Mouse (Mus musculus) ES-E14 (cell line): ENCODE results near the gene Trmt10c. TPM values are rescaled to one million over a fixed set of nuclear protein-coding genes. Genes with fewer than 3 reads are reported as not detected.

Experiments used
- DNase-seq: peaks from one replicate; pipeline ENCODE4 v3.0.0-alpha.2; 2013; ENCODE audit warnings: low read depth, low spot score
- H3K27ac ChIP-seq: 2 replicates; pipeline ENCODE4 v1.5.1; 2012; ENCODE audit warnings: low read depth, mild to moderate bottlenecking, low read length, moderate library complexity, mixed read lengths; ENCODE audit not compliant: poor library complexity, insufficient read depth, severe bottlenecking
- H3K36me3 ChIP-seq: 2 replicates; pipeline ENCODE4 v1.6.1; 2012; ENCODE audit warnings: mild to moderate bottlenecking, low read length, moderate library complexity, mixed read lengths; ENCODE audit not compliant: control insufficient read depth, poor library complexity, insufficient read depth, severe bottlenecking
- H3K4me1 ChIP-seq, 2 experiments: fragments of 150-350 bp in 1 of 2; sonication (generic) in 1 of 2; 2 replicates each; pipeline ENCODE4 v1.6.1; 2012; ENCODE audit warnings: low read length in 2 of 2, mild to moderate bottlenecking in 1 of 2, mixed read lengths in 1 of 2; ENCODE audit not compliant: control insufficient read depth in 2 of 2, insufficient read depth in 2 of 2, poor library complexity in 1 of 2
- H3K4me3 ChIP-seq, 2 experiments: fragments of 150-350 bp in 1 of 2; sonication (generic) in 1 of 2; 2 replicates each; pipeline ENCODE4 v1.5.1; 2012; ENCODE audit warnings: low read length in 2 of 2, low read depth in 1 of 2, mild to moderate bottlenecking in 1 of 2, mixed read lengths in 1 of 2; ENCODE audit not compliant: insufficient read depth in 1 of 2, poor library complexity in 1 of 2, severe bottlenecking in 1 of 2
- H3K9ac ChIP-seq: 2 replicates; pipeline ENCODE4 v1.6.1; 2012; ENCODE audit warnings: low read depth, mild to moderate bottlenecking, low read length, mixed read lengths; ENCODE audit not compliant: poor library complexity, insufficient read depth, severe bottlenecking
- H3K9me3 ChIP-seq: fragments of 150-350 bp; sonication (generic); 2 replicates; pipeline ENCODE4 v1.6.1; 2012; ENCODE audit warnings: low read depth, mild to moderate bottlenecking, low read length; ENCODE audit not compliant: control insufficient read depth, insufficient read depth
- CHD2 ChIP-seq: IDR thresholded peaks from 2 replicates; pipeline ENCODE4 v1.6.1; 2014; ENCODE audit warnings: mild to moderate bottlenecking, low read depth, low read length, inconsistent platforms
- HCFC1 ChIP-seq: IDR thresholded peaks from 2 replicates; pipeline ENCODE4 v1.6.1; 2012; ENCODE audit warnings: low read length, inconsistent platforms, borderline replicate concordance; ENCODE audit not compliant: insufficient read depth
- MAFK ChIP-seq: IDR thresholded peaks from 2 replicates; pipeline ENCODE4 v1.6.1; 2014; ENCODE audit warnings: mild to moderate bottlenecking, low read depth, low read length, inconsistent platforms; ENCODE audit not compliant: insufficient read depth
- ZC3H11A ChIP-seq: IDR thresholded peaks from 2 replicates; pipeline ENCODE4 v1.6.1; 2012; ENCODE audit warnings: low read depth, mild to moderate bottlenecking, inconsistent platforms, low read length, borderline replicate concordance
- ZNF384 ChIP-seq: IDR thresholded peaks from 2 replicates; pipeline ENCODE4 v1.6.1; 2012; ENCODE audit warnings: low read depth, low read length, inconsistent platforms
- in situ Hi-C, 2 experiments: fragments of 600-800 bp; cut with MboI; formaldehyde crosslinking; loops; one replicate each; pipeline ENCODE4 v1.15.1; 2025; ENCODE audit warnings: low sequenced_read_pairs in 2 of 2, inconsistent platforms in 1 of 2; ENCODE audit not compliant: unreplicated experiment in 2 of 2
- total RNA-seq: library from RNA; depleted of rRNA; stranded (reverse); fragments of 300-350 nt; gene quantifications from 2 replicates; pipeline ENCODE4 v1.2.3, GENCODE M21; 2012

Trmt10c gene
- total RNA-seq, 1 experiment: 21.6 TPM

GRCm38 (mm10) chr16:56072533-56072932 lies 34.9 kb upstream of the Trmt10c start:
- DNase-seq: no peak

DNA sequence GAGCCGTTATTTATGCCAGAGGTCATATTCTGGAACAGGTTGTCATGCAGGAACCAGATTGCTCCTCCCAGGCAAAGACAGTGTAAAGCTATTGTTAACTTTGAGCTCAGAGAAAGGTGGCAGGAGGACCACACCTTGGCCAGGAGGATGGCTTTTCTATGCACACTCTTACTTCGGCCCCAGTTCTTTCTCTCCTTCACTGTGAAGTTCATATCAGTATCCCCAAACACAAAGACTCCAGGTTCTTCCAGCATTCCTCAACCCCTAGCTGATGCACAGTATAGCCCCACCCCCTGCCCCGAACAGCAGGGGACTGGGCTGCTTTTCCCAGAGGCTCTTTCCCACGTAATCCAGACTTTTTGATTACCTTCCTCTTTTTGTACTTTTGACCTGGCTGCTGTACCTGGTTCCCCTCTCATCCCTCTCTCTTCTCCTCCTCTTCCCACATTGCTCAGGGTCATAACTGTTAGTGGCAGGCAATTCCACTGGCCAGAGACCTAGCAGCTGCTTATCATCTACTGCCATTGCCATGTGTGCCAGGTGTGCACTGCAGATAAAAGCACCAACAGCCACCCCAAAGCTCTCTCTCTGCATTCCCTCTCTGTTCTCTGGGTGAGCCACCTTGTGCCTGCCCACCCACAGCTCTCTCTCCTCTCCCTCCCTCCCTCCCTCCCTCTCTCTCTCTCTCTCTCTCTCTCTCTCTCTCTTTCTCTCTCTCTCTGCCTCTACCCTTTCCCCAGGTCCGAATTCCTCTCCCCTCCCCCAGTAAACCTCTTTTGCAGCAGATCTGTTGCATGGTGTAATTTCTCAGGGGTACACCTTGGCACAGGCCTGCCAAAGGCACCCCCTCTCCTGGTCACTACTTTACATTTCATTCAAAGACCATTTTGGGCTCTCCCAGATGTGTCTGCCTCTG lies 34.0 kb upstream of the Trmt10c start:
- in situ Hi-C loops: no loop called here
- DNase-seq: peak; percentile 42
- H3K36me3 ChIP-seq: no peaks in the 10 kb centered on the region
- H3K9ac ChIP-seq: no peak overlapping the region
- H3K9me3 ChIP-seq: no peaks in the 10 kb centered on the region
- no peak overlapping the region for H3K27ac ChIP-seq
- H3K4me1 ChIP-seq: peaks cover 0 to 14% of the 10 kb centered on the region in 2 experiments; a peak in 3 of 4 replicates
- no peak overlapping the region for H3K4me3 ChIP-seq
- TF ChIP-seq ZNF384 (no peak), ZC3H11A (no peak), MAFK (no peak)

More at GRCm38 (mm10) chr16:56072533-56072932, 34.9 kb upstream of the Trmt10c start:
- Histone ChIP-seq H3K9me3 (no peaks in the 10 kb centered on the region), H3K4me1 (peaks cover 0 to 14% of the 10 kb centered on the region in 2 experiments; a peak in 3 of 4 replicates), H3K4me3 (no peak overlapping the region), H3K27ac (no peak overlapping the region), H3K9ac (no peak overlapping the region), H3K36me3 (no peaks in the 10 kb centered on the region)
- in situ Hi-C loops: no loop called here
- TF ChIP-seq HCFC1 (no peak), ZC3H11A (no peak), ZNF384 (no peak), MAFK (no peak), CHD2 (no peak)

GRCm38 (mm10) chr16:56068523-56069070 lies 31.0 kb upstream of the Trmt10c start:
- Histone ChIP-seq H3K9ac (no peak overlapping the region), H3K4me3 (no peak overlapping the region), H3K4me1 (peaks cover 0 to 8% of the 10 kb centered on the region in 2 experiments; a peak in 3 of 4 replicates), H3K36me3 (no peaks in the 10 kb centered on the region), H3K9me3 (no peaks in the 10 kb centered on the region), H3K27ac (no peak overlapping the region)
- TF ChIP-seq ZNF384: no peak
- TF ChIP-seq ZC3H11A: no peak
- TF ChIP-seq CHD2: no peak
- TF ChIP-seq HCFC1: no peak
- no peak for TF ChIP-seq MAFK
- DNase-seq: no peak
- in situ Hi-C loops: no loop called here

DNA sequence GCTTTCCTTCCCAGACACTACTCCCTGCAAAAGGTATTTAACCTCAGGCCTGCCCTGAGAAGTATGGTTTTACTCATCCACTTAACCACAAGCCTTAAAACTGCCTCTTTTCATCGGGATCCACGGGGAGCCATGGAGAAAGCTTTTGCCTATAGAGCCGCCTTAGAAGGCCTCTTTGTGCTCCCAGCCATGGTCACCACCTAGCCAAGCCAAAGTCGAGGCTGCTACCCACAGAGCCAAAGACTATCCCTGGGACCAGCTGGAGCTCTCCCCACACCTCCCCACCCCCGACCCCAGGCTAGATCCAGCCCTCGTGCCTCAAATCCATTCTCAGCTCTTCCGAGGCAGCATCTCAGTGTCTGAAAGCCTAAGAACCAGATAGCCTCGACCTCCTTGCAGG lies 28.5 kb upstream of the Trmt10c start:
- H3K9ac ChIP-seq: peak overlapping the region; percentile 12; the same call in 1 of the 2 replicates

More for the DNA sequence above, 28.5 kb upstream of the Trmt10c start:
- no peak for TF ChIP-seq MAFK
- TF ChIP-seq HCFC1: no peak
- no peak for TF ChIP-seq CHD2
- no peak for TF ChIP-seq ZNF384
- TF ChIP-seq ZC3H11A: no peak
- Histone ChIP-seq H3K4me3 (no peak overlapping the region), H3K36me3 (no peaks in the 10 kb centered on the region), H3K9me3 (no peaks in the 10 kb centered on the region), H3K27ac (peak overlapping the region; percentile 2; the same call in 1 of the 2 replicates), H3K4me1 (peaks cover 0 to 3% of the 10 kb centered on the region in 2 experiments; a peak in 2 of 4 replicates)
- no peak for DNase-seq
- in situ Hi-C loops: no loop called here
